Mouse (Mus musculus): ENCODE measurements around the gene Gclm. TPM values are rescaled to one million over a fixed set of nuclear protein-coding genes. Genes with fewer than 3 reads are reported as not detected.
A peak's percentile ranks its signal among the peaks of the same experiment; 100 is the strongest.

Gclm gene
- total and polyA plus RNA-seq, 3 experiments = 115 to 491 (median 394) TPM

DNA sequence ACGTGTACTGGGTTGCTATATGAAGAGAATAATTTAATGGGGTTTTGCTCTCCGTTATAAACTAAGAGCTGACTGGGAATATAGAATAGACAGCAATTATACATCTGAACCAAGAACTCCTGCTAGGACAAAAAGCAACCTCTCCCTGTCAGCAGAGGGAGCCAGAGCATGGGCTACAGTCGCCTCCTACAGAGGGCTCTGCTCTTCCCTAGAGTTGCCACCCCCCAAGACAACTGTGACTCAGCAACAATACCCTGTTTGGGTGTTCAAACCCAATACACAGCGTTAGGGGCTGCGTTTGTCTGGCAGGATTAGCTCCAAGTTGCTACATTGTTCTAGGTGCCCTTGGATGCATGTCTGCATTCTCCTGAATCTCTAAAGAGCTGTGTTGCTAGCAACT lies 50.2 kb downstream of the Gclm start:
- Histone ChIP-seq H3K4me1 (ENCODE audit: insufficient read depth, low read depth, low read length) (peaks cover 28% of the 10 kb centered on the region), H3K9me3 (replicated peaks) (no peaks in the 10 kb centered on the region), H3K27me3 (ENCODE audit: insufficient read depth, low read length) (peaks cover 18% of the 10 kb centered on the region), H3K4me3 (ENCODE audit: low read depth, low read length) (no peak overlapping the region), H3K36me3 (replicated peaks) (no peaks in the 10 kb centered on the region)
- ATAC-seq (ENCODE audit: extremely low read depth, insufficient number of reproducible peaks, low FRiP score, poor library complexity, severe bottlenecking) (peak; percentile 59), DNase-seq (ENCODE audit: low spot score) (peak; percentile 40)
- TF ChIP-seq TAL1 (conservative IDR thresholded peaks at IDR 0.05; ENCODE audit: low read depth, low read length) (no peak), GATA1 (IDR thresholded peaks at IDR 0.05; ENCODE audit: borderline replicate concordance, low read length) (no peak), CTCF (IDR thresholded peaks at IDR 0.05; ENCODE audit: low read depth, low read length) (no peak), POLR2AphosphoS5 (IDR thresholded peaks at IDR 0.05; ENCODE audit: insufficient replicate concordance, low read depth, low read length) (no peak), GATA2 (IDR thresholded peaks at IDR 0.05; ENCODE audit: borderline replicate concordance, low read depth, low read length) (no peak)

DNA sequence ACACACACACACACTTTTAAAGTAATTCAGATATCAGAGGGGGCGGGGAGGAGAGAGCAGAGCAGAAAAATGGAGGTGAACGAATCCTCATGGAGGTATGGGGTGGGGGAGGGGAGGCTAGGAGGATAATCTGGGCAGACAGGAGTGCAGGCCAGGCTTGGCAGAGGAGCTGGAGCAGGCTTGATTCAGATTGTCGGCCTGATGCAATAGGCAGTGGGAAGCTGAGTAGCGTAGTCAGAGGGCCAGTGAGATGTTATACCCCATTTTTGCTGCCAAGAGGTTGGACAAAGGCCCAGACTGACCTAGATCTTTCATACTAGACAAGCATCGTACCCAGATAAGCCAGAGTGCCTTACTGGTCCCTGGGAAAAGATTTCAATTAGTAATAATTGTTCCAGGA lies 51.6 kb downstream of the Gclm start:
- Histone ChIP-seq H3K4me3 (ENCODE audit: low read depth, low read length) (no peak overlapping the region), H3K9me3 (replicated peaks) (no peaks in the 10 kb centered on the region), H3K27me3 (ENCODE audit: insufficient read depth, low read length) (peaks cover 25% of the 10 kb centered on the region), H3K36me3 (replicated peaks) (no peaks in the 10 kb centered on the region), H3K4me1 (ENCODE audit: insufficient read depth, low read depth, low read length) (peaks cover 28% of the 10 kb centered on the region)
- no peak for TF ChIP-seq POLR2AphosphoS5 (IDR thresholded peaks at IDR 0.05; ENCODE audit: insufficient replicate concordance, low read depth, low read length)
- no peak for TF ChIP-seq CTCF (IDR thresholded peaks at IDR 0.05; ENCODE audit: low read depth, low read length)
- no peak for TF ChIP-seq GATA2 (IDR thresholded peaks at IDR 0.05; ENCODE audit: borderline replicate concordance, low read depth, low read length)
- no peak for TF ChIP-seq TAL1 (conservative IDR thresholded peaks at IDR 0.05; ENCODE audit: low read depth, low read length)
- TF ChIP-seq GATA1 (IDR thresholded peaks at IDR 0.05; ENCODE audit: borderline replicate concordance, low read length) = no peak
- DNase-seq (ENCODE audit: low spot score) (no peak), ATAC-seq (ENCODE audit: extremely low read depth, insufficient number of reproducible peaks, low FRiP score, poor library complexity, severe bottlenecking) (no peak)

DNA sequence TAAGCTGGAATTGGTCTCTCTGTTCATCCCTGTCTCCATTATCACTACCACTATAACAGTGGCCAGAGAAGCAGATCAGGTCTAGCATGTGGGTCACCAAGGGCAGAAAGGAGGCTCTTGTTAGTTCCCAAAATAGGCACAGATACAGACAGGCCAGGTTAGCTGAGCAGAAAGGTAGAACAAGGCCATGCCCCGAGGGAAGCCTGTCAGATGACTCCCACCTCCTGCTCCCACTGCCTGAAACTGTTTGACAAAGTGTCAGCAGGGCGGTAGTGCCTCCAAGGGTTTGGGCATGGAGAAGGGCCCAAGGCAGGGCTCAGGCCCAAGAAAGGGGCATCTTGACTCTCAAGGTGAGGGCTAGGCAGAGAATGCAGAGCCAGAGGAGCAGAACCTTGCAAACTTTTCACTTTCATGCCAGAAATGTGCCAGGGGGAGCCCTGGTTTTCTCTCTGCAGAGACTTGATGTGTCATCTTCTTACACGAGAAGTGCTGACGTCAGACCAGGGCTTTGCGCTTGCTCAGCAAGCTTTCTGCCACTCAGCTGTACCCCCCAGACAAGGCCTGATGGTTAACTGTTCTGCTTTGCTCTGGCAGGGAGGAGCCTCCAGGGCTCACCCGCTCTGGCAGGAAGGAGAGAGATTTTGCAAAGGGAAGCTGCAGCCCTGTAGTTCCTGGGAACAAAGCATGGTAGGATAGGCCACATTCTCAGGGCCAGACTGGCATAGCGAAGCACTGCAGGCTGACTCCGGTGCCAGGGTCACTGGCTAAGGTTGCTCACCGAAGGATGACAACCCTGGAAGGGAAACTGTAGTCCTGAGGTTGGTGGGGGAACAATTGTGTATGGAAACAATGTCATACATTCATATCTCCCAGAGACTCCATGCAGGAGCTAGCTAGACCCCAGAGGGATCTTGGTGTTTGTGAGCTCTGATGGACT lies 55.9 kb downstream of the Gclm start:
- Histone ChIP-seq H3K36me3 (replicated peaks) (no peaks in the 10 kb centered on the region), H3K4me3 (ENCODE audit: low read depth, low read length) (no peak overlapping the region), H3K27me3 (ENCODE audit: insufficient read depth, low read length) (peaks cover 22% of the 10 kb centered on the region), H3K9me3 (replicated peaks) (no peaks in the 10 kb centered on the region), H3K4me1 (ENCODE audit: insufficient read depth, low read depth, low read length) (peaks cover 2% of the 10 kb centered on the region; the same call in 1 of the 2 replicates)
- no peak for ATAC-seq (ENCODE audit: extremely low read depth, insufficient number of reproducible peaks, low FRiP score, poor library complexity, severe bottlenecking)
- TF ChIP-seq POLR2AphosphoS5 (IDR thresholded peaks at IDR 0.05; ENCODE audit: insufficient replicate concordance, low read depth, low read length) = no peak
- TF ChIP-seq TAL1 (conservative IDR thresholded peaks at IDR 0.05; ENCODE audit: low read depth, low read length) = no peak
- no peak for TF ChIP-seq GATA2 (IDR thresholded peaks at IDR 0.05; ENCODE audit: borderline replicate concordance, low read depth, low read length)
- no peak for TF ChIP-seq GATA1 (IDR thresholded peaks at IDR 0.05; ENCODE audit: borderline replicate concordance, low read length)
- TF ChIP-seq CTCF (IDR thresholded peaks at IDR 0.05; ENCODE audit: low read depth, low read length) = no peak
- no peak for DNase-seq (ENCODE audit: low spot score)

DNA sequence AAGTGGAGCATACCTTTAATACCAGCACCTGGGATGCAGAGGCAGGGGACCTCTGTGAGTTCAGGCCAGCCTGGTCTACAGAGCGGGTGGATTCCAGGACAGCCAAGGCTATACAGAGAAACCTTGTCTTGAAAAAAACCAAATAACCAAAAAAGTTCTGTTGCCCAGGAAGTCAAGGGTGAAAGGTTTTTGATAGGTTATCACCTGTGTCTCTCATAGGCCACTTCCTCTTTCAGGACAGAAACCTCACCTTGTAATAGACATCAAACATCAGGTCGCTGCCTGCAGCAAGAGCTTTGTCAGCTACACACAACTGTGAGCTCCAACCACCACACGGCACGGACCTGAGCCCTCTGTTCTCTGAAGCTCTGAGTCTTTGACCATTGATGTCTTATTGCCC lies 59.2 kb downstream of the Gclm start:
- Histone ChIP-seq H3K36me3 (replicated peaks) (no peaks in the 10 kb centered on the region), H3K4me1 (ENCODE audit: insufficient read depth, low read depth, low read length) (peaks cover 3% of the 10 kb centered on the region; the same call in 1 of the 2 replicates), H3K9me3 (replicated peaks) (peaks cover 6% of the 10 kb centered on the region), H3K4me3 (ENCODE audit: low read depth, low read length) (no peak overlapping the region), H3K27me3 (ENCODE audit: insufficient read depth, low read length) (peaks cover 13% of the 10 kb centered on the region)
- ATAC-seq (ENCODE audit: extremely low read depth, insufficient number of reproducible peaks, low FRiP score, poor library complexity, severe bottlenecking) (no peak), DNase-seq (ENCODE audit: low spot score) (no peak)
- TF ChIP-seq TAL1 (conservative IDR thresholded peaks at IDR 0.05; ENCODE audit: low read depth, low read length) (no peak), POLR2AphosphoS5 (IDR thresholded peaks at IDR 0.05; ENCODE audit: insufficient replicate concordance, low read depth, low read length) (no peak), GATA1 (IDR thresholded peaks at IDR 0.05; ENCODE audit: borderline replicate concordance, low read length) (no peak), GATA2 (IDR thresholded peaks at IDR 0.05; ENCODE audit: borderline replicate concordance, low read depth, low read length) (no peak), CTCF (IDR thresholded peaks at IDR 0.05; ENCODE audit: low read depth, low read length) (no peak)

DNA sequence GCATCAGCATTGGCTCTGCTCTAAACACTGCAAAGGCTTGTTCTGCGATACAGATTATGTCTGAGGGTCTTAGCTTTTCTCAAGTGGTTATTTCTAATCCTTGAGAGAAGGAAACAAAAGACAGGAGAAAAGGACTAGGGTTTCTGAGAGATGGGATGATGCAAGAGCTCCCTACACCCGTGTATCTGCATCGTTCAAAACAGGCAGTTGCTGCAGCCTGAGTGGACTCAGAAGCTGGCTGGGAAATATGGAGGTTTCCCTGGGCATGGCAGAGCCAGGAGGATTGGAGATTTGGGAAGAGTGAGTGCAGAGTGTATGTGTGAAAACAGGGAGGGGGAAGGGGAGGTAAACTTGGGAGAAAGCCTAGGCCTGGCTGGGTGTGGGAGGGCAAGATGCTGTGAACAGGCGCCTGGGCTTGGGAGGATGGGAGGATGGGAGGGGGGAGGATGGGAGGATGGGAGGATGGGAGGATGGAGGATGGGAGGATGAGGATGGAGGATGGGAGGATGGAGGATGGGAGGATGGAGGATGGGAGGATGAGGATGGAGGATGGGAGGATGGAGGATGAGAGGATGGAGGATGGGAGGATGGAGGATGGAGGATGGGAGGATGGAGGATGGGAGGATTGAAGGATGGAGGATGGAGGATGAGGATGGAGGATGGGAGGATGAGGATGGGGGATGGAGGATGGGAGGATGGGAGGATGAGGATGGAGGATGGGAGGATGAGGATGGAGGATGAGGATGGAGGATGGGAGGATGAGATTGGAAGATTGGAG lies 62.7 kb downstream of the Gclm start:
- Histone ChIP-seq H3K36me3 (replicated peaks) (no peaks in the 10 kb centered on the region), H3K27me3 (ENCODE audit: insufficient read depth, low read length) (no peaks in the 10 kb centered on the region), H3K9me3 (replicated peaks) (peaks cover 6% of the 10 kb centered on the region), H3K4me3 (ENCODE audit: low read depth, low read length) (peak overlapping the region; percentile 34; the same call in 1 of the 2 replicates), H3K4me1 (ENCODE audit: insufficient read depth, low read depth, low read length) (peaks cover 3% of the 10 kb centered on the region; the same call in 1 of the 2 replicates)
- TF ChIP-seq TAL1 (conservative IDR thresholded peaks at IDR 0.05; ENCODE audit: low read depth, low read length) (no peak), GATA2 (IDR thresholded peaks at IDR 0.05; ENCODE audit: borderline replicate concordance, low read depth, low read length) (no peak), GATA1 (IDR thresholded peaks at IDR 0.05; ENCODE audit: borderline replicate concordance, low read length) (no peak), POLR2AphosphoS5 (IDR thresholded peaks at IDR 0.05; ENCODE audit: insufficient replicate concordance, low read depth, low read length) (no peak), CTCF (IDR thresholded peaks at IDR 0.05; ENCODE audit: low read depth, low read length) (no peak)
- DNase-seq (ENCODE audit: low spot score) (no peak), ATAC-seq (ENCODE audit: extremely low read depth, insufficient number of reproducible peaks, low FRiP score, poor library complexity, severe bottlenecking) (peak; percentile 69)

Measured in G1E (cell line).